Mouse (Mus musculus) G1E (cell line): Measurements from ENCODE around the gene Glmp.

ENCODE experiments used
- CTCF ChIP-seq: IDR thresholded peaks from 2 replicates; pipeline ENCODE4 v1.5.1; 2012; ENCODE audit warnings: low read depth, low read length, inconsistent platforms, mixed read lengths
- GATA1 ChIP-seq: IDR thresholded peaks from 2 replicates; pipeline ENCODE4 v1.6.1; 2012; ENCODE audit warnings: borderline replicate concordance, low read length, inconsistent platforms, mixed read lengths
- POLR2AphosphoS5 ChIP-seq: IDR thresholded peaks from 2 replicates; pipeline ENCODE4 v1.6.1; 2012; ENCODE audit warnings: low read depth, low read length, inconsistent platforms; ENCODE audit not compliant: insufficient replicate concordance
- TAL1 ChIP-seq: conservative IDR thresholded peaks from 2 replicates; pipeline ENCODE4 v1.6.1; 2012; ENCODE audit warnings: low read depth, low read length, inconsistent platforms, mixed read lengths

GRCm38 (mm10) chr3:88336058-88337013, 11.5 kb downstream of the Glmp start, which contains the start of the genes Tmem79 and Smg5:
- no peak for TF ChIP-seq CTCF
- TF ChIP-seq GATA1, result no peak
- no peak for TF ChIP-seq TAL1
- TF ChIP-seq POLR2AphosphoS5, result no peak
